Mouse (Mus musculus) midbrain, embryonic 14.5 days (tissue): ENCODE measurements at regions not wholly inside any gene's neighbourhood (a gene's known extent, or its start where the extent isn't known, plus 50 kb on each side); places are given as distances from the start of the nearest gene placed in this dataset.

Source experiments
- ATAC-seq: fragments of 200-750 bp; cut with Nextera tagmentation; 2 replicates; pipeline ENCODE4 v1.8.0; 2017; ENCODE audit warnings: moderate number of reproducible peaks, moderate library complexity; ENCODE audit not compliant: low FRiP score, low TSS enrichment
- DNase-seq: peaks from one replicate; pipeline ENCODE4 v3.0.0-alpha.2; 2015
- H3K27ac ChIP-seq: fragments of 300-500 bp; sonication (generic); replicated peaks from 2 replicates; pipeline ENCODE4 v1.5.1; 2014; ENCODE audit warnings: mild to moderate bottlenecking, low read depth, low read length, moderate library complexity
- H3K27me3 ChIP-seq: fragments of 300-500 bp; sonication (generic); 2 replicates; pipeline ENCODE4 v1.6.1; 2014; ENCODE audit warnings: low read length, control low read depth, mixed read lengths; ENCODE audit not compliant: control insufficient read depth, insufficient read depth
- H3K36me3 ChIP-seq: fragments of 300-500 bp; sonication (generic); 2 replicates; pipeline ENCODE4 v1.6.1; 2014; ENCODE audit warnings: low read length, control low read depth; ENCODE audit not compliant: control insufficient read depth, insufficient read depth
- H3K4me1 ChIP-seq: fragments of 300-500 bp; sonication (generic); 2 replicates; pipeline ENCODE4 v1.6.1; 2014; ENCODE audit warnings: mild to moderate bottlenecking, antibody characterized with exemption, low read length, control low read depth; ENCODE audit not compliant: control insufficient read depth, insufficient read depth
- H3K4me2 ChIP-seq: fragments of 300-500 bp; sonication (generic); 2 replicates; pipeline ENCODE4 v1.6.1; 2014; ENCODE audit warnings: mild to moderate bottlenecking, low read length, moderate library complexity
- H3K4me3 ChIP-seq: fragments of 300-500 bp; sonication (generic); replicated peaks from 2 replicates; pipeline ENCODE4 v1.5.1; 2014; ENCODE audit warnings: low read depth, low read length
- H3K9ac ChIP-seq: fragments of 300-500 bp; sonication (generic); replicated peaks from 2 replicates; pipeline ENCODE4 v1.6.1; 2014; ENCODE audit warnings: mild to moderate bottlenecking, low read length, moderate library complexity
- H3K9me3 ChIP-seq: fragments of 300-500 bp; sonication (generic); 2 replicates; pipeline ENCODE4 v1.6.1; 2016; ENCODE audit warnings: low read length, control low read depth, mixed read lengths; ENCODE audit not compliant: control insufficient read depth
- WGBS: fragments of 180-500 bp; shearing (Covaris S2); extraction: QIAGEN DNeasy Blood & Tissue Kit; methylation state at CpG from one replicate; pipeline ENCODE4 v1.1.7; 2014; 5-methylcytosine and 5-hydroxymethylcytosine counted together

GRCm38 (mm10) chr4:93494319-93494718 lies 159.0 kb upstream of the Tusc1 start:
- H3K27ac ChIP-seq = no peak overlapping the region
- no peak overlapping the region for H3K4me2 ChIP-seq
- no peak overlapping the region for H3K4me3 ChIP-seq
- no peaks in the 10 kb centered on the region for H3K36me3 ChIP-seq
- no peaks in the 10 kb centered on the region for H3K27me3 ChIP-seq
- 95% methylated on average over 4 of the region's 4 CpGs for WGBS
- no peak overlapping the region for H3K9ac ChIP-seq
- ATAC-seq (no peak), DNase-seq (no peak)
- no peaks in the 10 kb centered on the region for H3K9me3 ChIP-seq
- no peaks in the 10 kb centered on the region for H3K4me1 ChIP-seq

GRCm38 (mm10) chr4:93493905-93494304 lies 158.6 kb upstream of the Tusc1 start:
- no peak for ATAC-seq
- WGBS = 84% methylated on average over 2 of the region's 2 CpGs
- Histone ChIP-seq H3K36me3 (no peaks in the 10 kb centered on the region), H3K4me1 (no peaks in the 10 kb centered on the region), H3K9me3 (no peaks in the 10 kb centered on the region), H3K9ac (no peak overlapping the region), H3K4me3 (no peak overlapping the region), H3K4me2 (no peak overlapping the region), H3K27ac (no peak overlapping the region), H3K27me3 (no peaks in the 10 kb centered on the region)
- DNase-seq = no peak

- Histone ChIP-seq H3K36me3 (no peaks in the 10 kb centered on the region), H3K9ac (no peak overlapping the region), H3K27me3 (no peaks in the 10 kb centered on the region), H3K4me3 (no peak overlapping the region), H3K4me2 (no peak overlapping the region), H3K9me3 (no peaks in the 10 kb centered on the region), H3K27ac (no peak overlapping the region), H3K4me1 (no peaks in the 10 kb centered on the region)
- DNase-seq = no peak
- no peak for ATAC-seq
Observed at GRCm38 (mm10) chr4:93493326-93493725, 158.0 kb upstream of the Tusc1 start.

GRCm38 (mm10) chr4:93488570-93488969 lies 153.3 kb upstream of the Tusc1 start:
- Histone ChIP-seq H3K36me3 (no peaks in the 10 kb centered on the region), H3K27me3 (no peaks in the 10 kb centered on the region), H3K9me3 (no peaks in the 10 kb centered on the region), H3K9ac (no peak overlapping the region), H3K27ac (no peak overlapping the region), H3K4me2 (no peak overlapping the region), H3K4me3 (no peak overlapping the region), H3K4me1 (no peaks in the 10 kb centered on the region)
- no peak for DNase-seq
- no peak for ATAC-seq
- WGBS = 84% methylated on average over 1 of the region's 1 CpGs

- 84% methylated on average over 1 of the region's 1 CpGs for WGBS
- Histone ChIP-seq H3K36me3 (no peaks in the 10 kb centered on the region), H3K27me3 (no peaks in the 10 kb centered on the region), H3K4me2 (no peak overlapping the region), H3K9ac (no peak overlapping the region), H3K4me3 (no peak overlapping the region), H3K27ac (no peak overlapping the region), H3K9me3 (no peaks in the 10 kb centered on the region), H3K4me1 (no peaks in the 10 kb centered on the region)
- DNase-seq = no peak
- ATAC-seq = no peak
Observed at GRCm38 (mm10) chr4:93486455-93486854, 151.1 kb upstream of the Tusc1 start.

GRCm38 (mm10) chr4:93481247-93481646 lies 145.9 kb upstream of the Tusc1 start:
- H3K4me2 ChIP-seq = no peak overlapping the region
- no peaks in the 10 kb centered on the region for H3K9me3 ChIP-seq
- H3K36me3 ChIP-seq = no peaks in the 10 kb centered on the region
- H3K4me3 ChIP-seq = no peak overlapping the region
- no peaks in the 10 kb centered on the region for H3K4me1 ChIP-seq
- no peaks in the 10 kb centered on the region for H3K27me3 ChIP-seq
- ATAC-seq (no peak), DNase-seq (no peak)
- no peak overlapping the region for H3K9ac ChIP-seq
- H3K27ac ChIP-seq = no peak overlapping the region
- WGBS = 93% methylated on average over 1 of the region's 1 CpGs

- H3K4me3 ChIP-seq = no peak overlapping the region
- H3K27me3 ChIP-seq = no peaks in the 10 kb centered on the region
- H3K36me3 ChIP-seq = no peaks in the 10 kb centered on the region
- no peaks in the 10 kb centered on the region for H3K4me1 ChIP-seq
- ATAC-seq (no peak), DNase-seq (no peak)
- H3K9ac ChIP-seq = no peak overlapping the region
- no peak overlapping the region for H3K4me2 ChIP-seq
- H3K9me3 ChIP-seq = no peaks in the 10 kb centered on the region
- no peak overlapping the region for H3K27ac ChIP-seq
Observed at GRCm38 (mm10) chr4:93477189-93477767, 142.0 kb upstream of the Tusc1 start.

GRCm38 (mm10) chr4:93467998-93468397 lies 132.7 kb upstream of the Tusc1 start:
- Histone ChIP-seq H3K4me1 (no peaks in the 10 kb centered on the region), H3K9ac (no peak overlapping the region), H3K27ac (no peak overlapping the region), H3K4me2 (no peak overlapping the region), H3K27me3 (no peaks in the 10 kb centered on the region), H3K4me3 (no peak overlapping the region), H3K36me3 (no peaks in the 10 kb centered on the region), H3K9me3 (no peaks in the 10 kb centered on the region)
- 100% methylated on average over 1 of the region's 1 CpGs for WGBS
- ATAC-seq (no peak), DNase-seq (no peak)

- Histone ChIP-seq H3K9me3 (no peaks in the 10 kb centered on the region), H3K4me3 (no peak overlapping the region), H3K4me2 (no peak overlapping the region), H3K36me3 (no peaks in the 10 kb centered on the region), H3K9ac (no peak overlapping the region), H3K4me1 (no peaks in the 10 kb centered on the region), H3K27me3 (no peaks in the 10 kb centered on the region), H3K27ac (no peak overlapping the region)
- ATAC-seq (no peak), DNase-seq (no peak)
- 84% methylated on average over 1 of the region's 1 CpGs for WGBS
Observed at GRCm38 (mm10) chr4:93467424-93467823, 132.1 kb upstream of the Tusc1 start.
